15 mouse cellular contexts compared by ENCODE assay signal in the genomic region with DNA sequence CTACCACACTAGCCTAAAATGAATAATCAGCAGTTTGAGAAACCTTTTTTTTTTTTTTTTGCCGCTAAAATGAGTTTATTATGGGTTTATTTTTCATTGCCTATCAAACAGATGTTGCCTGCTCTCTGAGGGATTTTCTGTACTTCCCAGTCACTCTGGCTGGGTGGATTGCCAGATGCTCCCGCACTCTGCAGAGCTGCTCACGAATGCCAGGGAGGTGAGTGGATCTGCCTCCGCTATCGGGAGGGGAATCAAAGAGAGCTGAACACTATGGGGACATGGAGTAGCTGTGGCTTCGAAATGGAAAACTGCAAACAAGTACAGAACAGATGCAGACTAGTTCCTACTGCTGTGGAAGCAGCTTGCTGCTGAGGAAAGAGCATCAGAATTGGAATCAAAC.
DNase-seq lines count a peak whose midpoint lies in the region; ATAC-seq lines count a peak whose summit lies in the region.
"Had no signal": no experiment of that assay in that cellular context is flagged by ENCODE, and none has a peak within 500 bp of the region (broad histone marks: within the 10 kb centered on the region; RNA-seq: fewer than 3 reads in every experiment).

No protein-coding gene starts in this region.

- peak; percentile 69 for ATAC-seq in hindbrain, embryonic 15.5 days (ENCODE audit: low FRiP score, low read depth)
- ATAC-seq in hindbrain, embryonic 16.5 days = peak; percentile 83
- ATAC-seq: activated CD4-positive, CD25-positive, alpha-beta regulatory T cell, adult 4 months; intestine, postnatal 0 days had no signal

- no peaks in the 10 kb centered on the region for H3K27me3 ChIP-seq in hindbrain, embryonic 15.5 days
- no peaks in the 10 kb centered on the region for H3K27me3 ChIP-seq in hindbrain, embryonic 10.5 days (ENCODE audit: insufficient read depth, poor library complexity, severe bottlenecking)
- H3K27me3 ChIP-seq in hindbrain, embryonic 16.5 days (replicated peaks; ENCODE audit: control insufficient read depth, insufficient read depth, low read length) = no peaks in the 10 kb centered on the region

- no peak for DNase-seq in hindbrain, embryonic 10.5 days (ENCODE audit: low spot score)
- DNase-seq in brain, embryonic 18.5 days (ENCODE audit: low read depth, low spot score) = peak; percentile 3
- peak; percentile 18 to 20 for DNase-seq in layer of hippocampus, postnatal 36 days
- no peak for DNase-seq in thymus, postnatal 4 days
- no peak for DNase-seq in urinary bladder, postnatal 14 days (ENCODE audit: low spot score)
- DNase-seq: cerebellum, adult 18-20 months; heart, postnatal 14 days; kidney, postnatal 25 days; retina, postnatal 1 day; thymus, adult 18-20 months had no signal

- H3K27ac ChIP-seq in hindbrain, embryonic 15.5 days (replicated peaks) = no peak overlapping the region
- no peak overlapping the region for H3K27ac ChIP-seq in hindbrain, embryonic 10.5 days
- H3K27ac ChIP-seq in hindbrain, embryonic 16.5 days (ENCODE audit: low read depth, low read length) = no peak overlapping the region

- no peaks in the 10 kb centered on the region for H3K4me1 ChIP-seq in hindbrain, embryonic 15.5 days (replicated peaks)
- H3K4me1 ChIP-seq in hindbrain, embryonic 10.5 days (replicated peaks) = no peaks in the 10 kb centered on the region
- H3K4me1 ChIP-seq in hindbrain, embryonic 16.5 days (ENCODE audit: control insufficient read depth, insufficient read depth, low read depth, low read length) = no peaks in the 10 kb centered on the region

- 58% methylated on average over 6 of the region's 6 CpGs for WGBS in hindbrain, embryonic 15.5 days
- 85% methylated on average over 6 of the region's 6 CpGs for WGBS in hindbrain, embryonic 10.5 days
- 58% methylated on average over 6 of the region's 6 CpGs for WGBS in hindbrain, embryonic 16.5 days

- H3K36me3 ChIP-seq in hindbrain, embryonic 15.5 days = no peaks in the 10 kb centered on the region
- no peaks in the 10 kb centered on the region for H3K36me3 ChIP-seq in hindbrain, embryonic 10.5 days
- H3K36me3 ChIP-seq in hindbrain, embryonic 16.5 days (ENCODE audit: control insufficient read depth, insufficient read depth, low read length) = no peaks in the 10 kb centered on the region

- H3K9ac ChIP-seq in hindbrain, embryonic 15.5 days = no peak overlapping the region
- no peak overlapping the region for H3K9ac ChIP-seq in hindbrain, embryonic 16.5 days (ENCODE audit: low read depth, low read length)

- no peaks in the 10 kb centered on the region for H3K9me3 ChIP-seq in hindbrain, embryonic 15.5 days
- no peaks in the 10 kb centered on the region for H3K9me3 ChIP-seq in hindbrain, embryonic 10.5 days
- no peaks in the 10 kb centered on the region for H3K9me3 ChIP-seq in hindbrain, embryonic 16.5 days (ENCODE audit: control insufficient read depth, low read length)

- H3K4me2 ChIP-seq in hindbrain, embryonic 15.5 days = no peak overlapping the region
- H3K4me2 ChIP-seq in hindbrain, embryonic 16.5 days (ENCODE audit: low read length) = no peak overlapping the region

- H3K4me3 ChIP-seq in hindbrain, embryonic 15.5 days = no peak overlapping the region
- no peak overlapping the region for H3K4me3 ChIP-seq in hindbrain, embryonic 10.5 days
- H3K4me3 ChIP-seq in hindbrain, embryonic 16.5 days (ENCODE audit: low read length) = no peak overlapping the region
- H3K4me3 ChIP-seq: erythroblast, embryonic 14.5 days had no signal

Comparison
In these comparisons a context has a peak if more than half of its experiments do, and no peak if none do; other contexts are left out.
1. DNase-seq: peak in brain, embryonic 18.5 days (single experiment) and layer of hippocampus, postnatal 36 days (2 of 2); none in hindbrain, embryonic 10.5 days (single experiment), thymus, postnatal 4 days (single experiment) and urinary bladder, postnatal 14 days (single experiment).